Mouse (Mus musculus) C2C12 (cell line): ENCODE results near the gene Dcun1d4.

Experiments used
- CEBPB ChIP-seq: IDR thresholded peaks from one replicate; pipeline ENCODE4 v1.6.1; 2011; ENCODE audit warnings: low read depth, mild to moderate bottlenecking, control low read depth, moderate library complexity
- CTCF ChIP-seq: IDR thresholded peaks from one replicate; pipeline ENCODE4 v1.5.1; 2011; ENCODE audit not compliant: control insufficient read depth, insufficient read depth, insufficient read length
- FOSL1 ChIP-seq: IDR thresholded peaks from one replicate; pipeline ENCODE4 v1.8.0; 2011; ENCODE audit warnings: mild to moderate bottlenecking, low read length; ENCODE audit not compliant: poor library complexity, insufficient read depth, severe bottlenecking
- MAX ChIP-seq: IDR thresholded peaks from one replicate; pipeline ENCODE4 v1.6.1; 2011; ENCODE audit warnings: mild to moderate bottlenecking, control low read depth
- MYOG ChIP-seq: IDR thresholded peaks from one replicate; pipeline ENCODE4 v1.6.1; 2011; ENCODE audit not compliant: control insufficient read depth, insufficient read length; ENCODE audit errors: extremely low read depth
- USF1 ChIP-seq: IDR thresholded peaks from one replicate; pipeline ENCODE4 v1.6.1; 2011; ENCODE audit warnings: low read depth, mild to moderate bottlenecking, control low read depth, moderate library complexity

- TF ChIP-seq CTCF (no peak), MAX (no peak), USF1 (no peak), CEBPB (no peak), MYOG (no peak), FOSL1 (no peak)
Measured at GRCm38 (mm10) chr5:73556733-73557425, 76.1 kb downstream of the Dcun1d4 start.
